Mouse (Mus musculus) small intestine, adult 2 months (tissue): ENCODE measurements around the gene Aldh3b2.

Source experiments
- CTCF ChIP-seq: fragments of 200-500 bp; IDR thresholded peaks from 2 replicates; pipeline ENCODE4 v1.5.1; 2012; ENCODE audit warnings: low read depth, mild to moderate bottlenecking, control low read depth, inconsistent platforms, low read length, moderate library complexity, mixed read lengths; ENCODE audit not compliant: insufficient replicate concordance, insufficient read length; ENCODE audit errors: extremely low read depth
- POLR2A ChIP-seq: fragments of 200-500 bp; IDR thresholded peaks from 2 replicates; pipeline ENCODE4 v1.6.1; 2012; ENCODE audit warnings: low read depth, mild to moderate bottlenecking, control low read depth, inconsistent platforms, low read length, moderate library complexity

- TF ChIP-seq CTCF (no peak), POLR2A (no peak)
Observed at GRCm38 (mm10) chr19:4003112-4003511, 31.0 kb downstream of the Aldh3b2 start, which contains the start of gene Doc2g.
